8 mouse cellular contexts compared by ENCODE assay signal in the genomic region with DNA sequence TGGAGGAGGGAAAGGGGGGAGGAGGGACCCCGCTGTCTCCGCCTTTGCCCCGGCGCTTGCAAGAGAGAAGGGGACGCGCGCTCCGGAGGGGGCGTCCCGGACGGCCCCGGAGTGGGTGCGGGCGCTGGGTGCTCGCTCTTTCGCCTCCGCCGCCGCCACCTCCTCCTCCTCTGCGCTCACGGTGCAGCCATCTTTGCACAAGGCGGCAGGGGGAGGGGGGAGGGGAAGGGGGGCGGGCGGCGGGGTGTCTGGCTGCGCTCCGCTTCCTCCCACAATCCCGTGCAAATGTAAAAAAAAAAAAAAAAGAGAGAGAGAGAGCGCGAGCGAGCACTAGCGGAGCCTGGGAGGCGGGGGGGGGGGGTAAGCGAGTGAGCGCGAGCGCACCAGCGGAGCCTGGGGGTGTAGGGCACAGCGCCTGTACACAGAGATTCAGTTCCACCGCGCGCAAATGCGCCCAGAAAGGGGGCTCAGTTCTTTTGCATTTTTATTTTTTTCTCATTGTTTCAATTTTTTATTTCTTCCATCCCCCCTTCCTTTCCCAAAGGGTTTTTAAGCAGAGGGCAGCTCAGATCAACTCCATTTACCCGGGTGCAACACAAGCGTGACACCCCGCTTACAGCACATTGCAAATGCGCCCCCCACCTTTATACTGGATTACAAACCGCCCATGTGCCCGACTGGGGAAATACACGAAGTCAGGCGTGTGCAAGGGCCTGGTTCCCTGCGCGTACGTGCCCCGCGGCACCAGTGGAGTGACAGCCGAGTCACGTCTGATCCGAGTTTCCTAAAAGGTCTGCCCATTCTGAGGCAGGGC. TPM values are rescaled to one million over a fixed set of nuclear protein-coding genes. Genes with fewer than 3 reads are reported as not detected.
DNase-seq lines count a peak whose midpoint lies in the region; ATAC-seq lines count a peak whose summit lies in the region.

No protein-coding gene starts in this region.

- H3K4me1 ChIP-seq in hindbrain, embryonic 15.5 days (replicated peaks) = peaks cover 26% of the 10 kb centered on the region

- peaks cover 18% of the 10 kb centered on the region for H3K36me3 ChIP-seq in hindbrain, embryonic 15.5 days

- peak; percentile 85 for DNase-seq in NIH3T3 (ENCODE audit: low read depth)
- DNase-seq in cerebellum, adult 9-10 months = peak; percentile 85
- DNase-seq in frontal cortex, postnatal 36 days (ENCODE audit: low spot score in 2 of 2) = peak; percentile 55 to 67
- peak; percentile 58 to 70 for DNase-seq in left cerebral cortex, adult 8-10 months (ENCODE audit: low spot score in 2 of 2)
- DNase-seq in right cerebral cortex, adult 18-20 months = peak; percentile 77
- peak; percentile 77 for DNase-seq in urinary bladder, adult 2 months (ENCODE audit: low spot score)

- 0% methylated on average over 25 of the region's 59 CpGs for WGBS in hindbrain, embryonic 15.5 days

- no peaks in the 10 kb centered on the region for H3K27me3 ChIP-seq in hindbrain, embryonic 15.5 days

- ATAC-seq in hindbrain, embryonic 15.5 days (ENCODE audit: low FRiP score, low read depth) = peak; percentile 55
- peak; percentile 49 for ATAC-seq in megakaryocyte, adult 5-6 weeks (ENCODE audit: poor library complexity, severe bottlenecking)

- peak overlapping the region; percentile 82 for H3K4me2 ChIP-seq in hindbrain, embryonic 15.5 days

- H3K4me3 ChIP-seq in hindbrain, embryonic 15.5 days = peak overlapping the region; percentile 93

- H3K9ac ChIP-seq in hindbrain, embryonic 15.5 days = peak overlapping the region; percentile 88

- H3K27ac ChIP-seq in hindbrain, embryonic 15.5 days (replicated peaks) = peak overlapping the region; percentile 97

- no peaks in the 10 kb centered on the region for H3K9me3 ChIP-seq in hindbrain, embryonic 15.5 days

RNA-seq across cellular contexts. Expression of a gene that starts 0.6 kb away (rescaled TPM):
- 14.6 and 15.3 TPM in 2 replicates for polyA plus RNA-seq in hindbrain, embryonic 15.5 days (2015; fragmentation: Nextera tagmentation; extraction: Ambion mirVana)
- total RNA-seq in left cerebral cortex, adult 8-10 months (2022) = 10 to 100 TPM; 68.5 to 73.4 (median 71.5) TPM
- total RNA-seq in megakaryocyte, adult 5-6 weeks (2015) = 15.4 and 16.3 TPM in 2 replicates
- 1.9 and 3.0 TPM in 2 replicates for total RNA-seq in megakaryocyte, adult 5-6 weeks (2017)
- polyA plus RNA-seq in urinary bladder, adult 2 months (2012; rRNA removed) = 5.1 and 18.2 TPM in 2 replicates

RNA-seq across cellular contexts. Expression of a gene that starts 8.9 kb away (rescaled TPM):
- 63.9 and 69.8 TPM in 2 replicates for polyA plus RNA-seq in hindbrain, embryonic 15.5 days (2015; fragmentation: Nextera tagmentation; extraction: Ambion mirVana)
- total RNA-seq in left cerebral cortex, adult 8-10 months (2022) = 10 to 100 TPM; 50.2 to 61.0 (median 57.9) TPM
- total RNA-seq in megakaryocyte, adult 5-6 weeks (2015) = 41.4 and 46.3 TPM in 2 replicates
- 54.2 and 56.8 TPM in 2 replicates for total RNA-seq in megakaryocyte, adult 5-6 weeks (2017)
- polyA plus RNA-seq in urinary bladder, adult 2 months (2012; rRNA removed) = 59.9 and 69.6 TPM in 2 replicates

RNA-seq across cellular contexts. Expression of a gene that starts 9.2 kb away (rescaled TPM):
- 13.6 and 16.3 TPM in 2 replicates for polyA plus RNA-seq in hindbrain, embryonic 15.5 days (2015; fragmentation: Nextera tagmentation; extraction: Ambion mirVana)
- 10 to 100 TPM in 1 of 4 experiments, 1 to 10 TPM in 3; 6.7 to 11.5 (median 8.2) TPM for total RNA-seq in left cerebral cortex, adult 8-10 months (2022)
- 6.6 and 8.9 TPM in 2 replicates for total RNA-seq in megakaryocyte, adult 5-6 weeks (2015)
- 5.4 TPM in 2 replicates for total RNA-seq in megakaryocyte, adult 5-6 weeks (2017)
- 37.6 and 46.5 TPM in 2 replicates for polyA plus RNA-seq in urinary bladder, adult 2 months (2012; rRNA removed)

RNA-seq across cellular contexts. Expression of a gene that starts 35.6 kb away (rescaled TPM):
- 15.5 and 16.0 TPM in 2 replicates for polyA plus RNA-seq in hindbrain, embryonic 15.5 days (2015; fragmentation: Nextera tagmentation; extraction: Ambion mirVana)
- 10 to 100 TPM; 13.7 to 18.8 (median 14.7) TPM for total RNA-seq in left cerebral cortex, adult 8-10 months (2022)
- total RNA-seq in megakaryocyte, adult 5-6 weeks (2015) = 77.1 and 78.6 TPM in 2 replicates
- 12.7 and 14.1 TPM in 2 replicates for total RNA-seq in megakaryocyte, adult 5-6 weeks (2017)
- 383 and 414 TPM in 2 replicates for polyA plus RNA-seq in urinary bladder, adult 2 months (2012; rRNA removed)

RNA-seq across cellular contexts. Expression of a gene that starts 37.2 kb away (rescaled TPM):
- 49.8 and 56.5 TPM in 2 replicates for polyA plus RNA-seq in hindbrain, embryonic 15.5 days (2015; fragmentation: Nextera tagmentation; extraction: Ambion mirVana)
- total RNA-seq in left cerebral cortex, adult 8-10 months (2022) = 100 to 1,000 TPM; 164 to 171 (median 170) TPM
- total RNA-seq in megakaryocyte, adult 5-6 weeks (2015) = 22.2 and 23.0 TPM in 2 replicates
- total RNA-seq in megakaryocyte, adult 5-6 weeks (2017) = 9.6 and 12.2 TPM in 2 replicates
- 58.4 and 63.5 TPM in 2 replicates for polyA plus RNA-seq in urinary bladder, adult 2 months (2012; rRNA removed)

Comparison
In these comparisons a context has a peak if more than half of its experiments do, and no peak if none do; other contexts are left out.
1. Peak in every context shown above with its lines: DNase-seq, ATAC-seq, H3K4me3 ChIP-seq and H3K27ac ChIP-seq.
2. RNA of a gene that starts 0.6 kb away (total RNA-seq): 68.5 to 73.4 TPM in left cerebral cortex, adult 8-10 months; 1.9 to 16.3 TPM in megakaryocyte, adult 5-6 weeks; every median in the first group is over 4 times any median in the second.